Mouse (Mus musculus): Measurements from ENCODE around the gene Mei1.

Mei1 gene

DNA sequence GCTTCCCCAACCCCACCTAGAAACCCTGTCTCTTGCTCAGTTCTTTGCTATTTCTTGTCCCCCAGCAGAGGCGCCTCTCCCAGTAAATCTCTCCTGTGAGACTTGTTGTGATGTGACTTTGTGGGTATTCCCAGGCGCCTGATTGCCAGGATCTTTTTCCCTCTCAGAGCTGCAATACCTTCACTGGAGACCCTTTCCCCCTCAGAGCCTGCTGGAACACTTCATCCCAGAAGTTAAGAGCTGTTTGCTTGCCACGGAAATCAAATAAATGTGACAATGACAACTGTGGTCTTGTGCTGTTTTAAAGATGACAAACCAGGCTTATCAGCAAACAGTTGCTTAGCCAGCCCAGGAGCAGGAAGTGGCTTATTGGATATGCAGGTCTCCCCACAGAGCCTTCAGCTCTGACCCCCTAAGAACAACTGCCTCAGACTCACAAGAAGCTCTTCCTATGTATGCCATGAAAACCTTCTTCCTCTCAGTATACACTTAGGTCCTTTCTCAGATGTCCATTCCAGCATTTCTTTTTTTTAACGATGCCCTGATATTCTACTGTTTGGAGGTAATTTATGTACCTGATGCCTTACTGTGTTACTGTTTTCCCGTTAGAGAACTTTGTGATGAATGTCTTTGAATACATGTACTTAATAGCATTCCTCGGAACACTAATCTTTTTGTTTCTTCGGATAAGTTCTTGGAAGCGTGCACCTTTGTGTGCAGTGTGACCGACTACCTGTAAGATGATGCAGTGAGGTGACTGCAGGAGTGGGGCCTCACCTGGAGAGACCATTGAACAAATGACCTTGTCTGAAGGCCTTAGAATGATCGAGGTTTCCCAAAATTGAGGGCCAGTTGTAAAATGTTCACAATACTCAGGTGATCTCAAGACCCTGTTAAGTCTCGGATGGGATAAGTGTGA is 76.3 kb downstream of the Mei1 start:
- in situ Hi-C loops (cut with MboI; ENCODE audit: unreplicated experiment in 2 of 2): no loop called here

DNA sequence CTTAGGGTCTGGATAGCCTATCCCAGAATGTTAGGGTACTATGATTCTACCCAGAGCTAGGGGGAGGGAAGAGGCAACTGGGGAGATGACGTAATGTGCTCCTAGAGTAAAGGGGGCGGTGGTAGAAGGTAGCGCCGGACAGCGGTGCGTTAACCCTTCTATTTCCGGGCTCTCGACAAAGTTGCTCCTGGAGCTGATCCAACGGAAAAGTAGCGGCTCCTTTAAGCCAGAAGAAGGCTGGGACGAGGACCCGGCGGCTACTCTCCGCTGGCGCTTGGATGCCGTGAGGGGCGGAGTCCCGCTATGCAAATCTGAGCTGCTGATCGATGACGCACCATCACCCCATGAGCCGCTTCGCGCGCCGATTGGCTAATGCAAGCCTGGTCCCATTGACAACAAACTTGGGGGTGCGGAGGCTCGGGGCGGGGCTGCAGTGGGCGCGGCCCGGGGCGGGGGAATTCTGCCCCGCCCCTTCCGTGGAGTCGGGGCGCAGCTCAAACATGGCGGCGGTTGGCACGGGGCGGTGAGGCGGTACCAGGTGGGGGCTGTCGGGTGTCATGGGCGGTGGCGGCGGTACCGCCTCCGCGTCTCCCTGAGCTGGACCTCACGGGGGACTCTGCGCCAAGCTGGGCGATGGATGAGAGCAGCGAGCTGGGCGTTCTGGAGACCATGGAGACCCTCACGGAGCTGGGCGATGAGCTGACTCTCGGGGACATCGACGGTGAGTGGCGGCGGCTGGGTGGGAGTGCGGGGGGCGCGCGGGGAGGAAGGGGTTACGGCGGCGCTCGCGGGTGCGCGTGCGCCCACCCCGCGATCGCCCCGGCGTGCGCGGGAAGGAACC is 77.2 kb downstream of the Mei1 start, which contains the start of gene Srebf2:
Gene Srebf2, plus strand, starts transcription at position 412 of the 841 bp plus-strand sequence.
- in situ Hi-C loops (cut with MboI; ENCODE audit: unreplicated experiment in 2 of 2): no loop called here

DNA sequence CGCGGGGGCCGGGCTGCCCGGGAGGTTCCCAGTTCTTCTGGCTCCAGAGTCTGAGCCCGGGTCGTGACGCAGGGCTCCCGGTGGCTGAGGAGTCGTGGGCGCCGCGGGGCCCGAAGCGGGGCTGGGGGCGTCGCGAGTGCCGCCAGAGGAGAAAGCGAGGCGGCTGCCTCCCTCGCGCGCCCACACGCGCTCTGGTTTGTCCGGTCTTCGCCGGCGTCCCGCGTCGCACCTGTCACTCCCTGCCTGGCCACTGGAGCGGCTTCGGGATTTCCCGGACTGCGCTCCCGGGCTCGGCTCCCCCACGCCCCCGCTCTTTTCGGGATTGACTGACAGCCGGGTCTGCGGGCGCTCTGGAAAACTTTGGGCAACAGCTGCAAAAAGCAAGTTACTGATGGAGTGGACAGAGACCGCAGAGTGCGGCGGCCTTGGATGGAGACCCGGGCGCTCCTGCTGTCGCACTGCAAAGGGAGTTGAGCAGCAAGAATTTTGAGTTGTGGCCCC is 77.9 kb downstream of the Mei1 start:
- in situ Hi-C loops (cut with MboI; ENCODE audit: unreplicated experiment in 2 of 2): no loop called here

DNA sequence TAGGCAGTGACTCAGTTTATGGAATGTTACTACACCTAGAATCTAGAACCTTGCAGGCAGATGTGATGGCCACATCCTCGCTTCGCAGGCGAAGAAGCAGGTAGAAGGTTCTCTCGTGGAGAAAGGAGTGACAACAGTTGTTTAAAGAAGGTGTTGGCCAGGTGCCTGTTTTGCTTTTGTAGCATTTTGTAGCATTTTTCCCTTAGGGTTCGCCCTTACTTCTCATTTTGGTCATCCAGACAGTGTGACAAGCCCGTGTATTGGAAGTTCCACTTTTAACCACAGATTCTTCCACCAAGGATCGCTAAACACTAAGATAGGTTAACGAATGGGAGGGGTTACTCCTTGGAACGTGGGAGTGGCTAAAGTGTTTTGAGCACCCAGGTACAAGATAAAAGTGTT is 78.7 kb downstream of the Mei1 start:
- in situ Hi-C loops (cut with MboI; ENCODE audit: unreplicated experiment in 2 of 2): no loop called here

DNA sequence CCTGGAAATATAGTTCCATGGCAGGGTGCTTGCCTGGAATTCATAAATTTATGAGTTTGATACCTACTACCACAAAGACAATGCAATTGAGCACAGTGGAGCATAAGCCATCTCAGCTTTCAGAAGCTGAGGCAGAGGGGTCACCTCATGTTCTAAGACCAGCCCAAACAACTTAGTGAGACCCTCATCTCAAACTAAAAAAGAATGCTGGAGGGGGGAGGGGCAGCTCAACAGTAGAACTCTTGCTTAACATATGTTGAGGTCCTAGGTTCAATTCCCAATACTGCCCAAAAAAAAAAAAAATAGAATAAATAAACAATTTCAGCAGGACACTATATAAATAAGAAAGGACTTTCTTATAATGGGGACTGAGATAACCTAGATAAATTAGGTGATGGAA is 80.2 kb downstream of the Mei1 start:
- in situ Hi-C loops (cut with MboI; ENCODE audit: unreplicated experiment in 2 of 2): no loop called here

DNA sequence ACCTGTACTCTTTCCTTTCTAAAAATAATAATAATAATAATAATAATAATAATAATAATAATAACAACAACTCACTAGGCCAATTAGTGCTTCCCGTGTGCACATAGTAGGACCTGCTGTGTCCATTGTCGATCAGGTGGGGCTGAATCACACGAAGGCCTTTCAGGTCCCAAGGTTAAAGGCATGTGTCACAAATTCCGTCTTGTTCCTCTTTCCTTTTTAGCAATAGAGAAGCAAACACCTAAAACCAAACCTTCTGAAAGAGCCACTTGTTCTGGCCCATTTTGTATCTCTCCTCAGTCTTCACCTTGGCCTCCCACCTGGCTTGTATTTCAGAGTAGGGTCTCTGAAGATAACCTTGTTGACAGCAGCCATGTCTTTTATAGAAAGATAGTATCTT is 81.4 kb downstream of the Mei1 start:
- in situ Hi-C loops (cut with MboI; ENCODE audit: unreplicated experiment in 2 of 2): no loop called here

DNA sequence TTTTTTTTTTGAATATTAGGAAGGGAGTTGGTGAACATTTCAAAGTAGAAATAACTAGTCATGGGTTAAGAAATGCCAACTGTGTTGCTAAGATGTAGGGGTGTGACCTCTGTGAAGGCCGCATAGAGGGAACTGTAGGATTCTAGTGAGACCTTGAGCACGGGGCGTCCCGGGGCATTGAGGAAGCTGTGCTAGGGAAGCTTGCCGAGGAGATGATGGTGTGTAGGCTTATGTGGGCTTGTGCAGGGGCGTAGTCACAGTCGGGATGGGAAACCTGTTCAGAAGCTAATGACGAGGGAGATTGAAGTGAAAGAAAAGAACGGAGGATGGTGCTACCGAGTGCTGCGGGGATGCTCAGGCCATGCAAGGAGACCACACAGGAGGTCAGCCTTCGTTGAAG is 82.2 kb downstream of the Mei1 start:
- in situ Hi-C loops (cut with MboI; ENCODE audit: unreplicated experiment in 2 of 2): no loop called here

DNA sequence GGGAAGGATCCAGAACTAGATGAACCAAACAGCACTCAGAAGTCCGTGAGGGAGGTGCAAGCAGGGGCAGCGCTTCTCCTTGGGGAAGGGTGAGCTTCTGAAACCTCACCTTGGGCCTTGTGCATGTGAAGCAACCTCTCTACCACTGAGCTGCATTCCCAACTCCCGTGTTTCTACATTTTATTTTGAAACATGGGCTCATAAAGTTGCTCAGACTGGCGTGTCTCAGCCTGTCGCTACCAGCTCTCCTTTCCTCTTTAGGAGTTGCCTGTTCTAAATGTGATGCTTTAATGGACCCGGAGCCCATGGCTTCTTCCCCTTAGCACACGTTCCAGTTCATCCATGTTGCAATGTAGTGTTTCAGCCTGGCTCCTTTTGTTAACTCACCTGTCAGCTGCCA is 82.6 kb downstream of the Mei1 start:
- in situ Hi-C loops (cut with MboI; ENCODE audit: unreplicated experiment in 2 of 2): no loop called here

DNA sequence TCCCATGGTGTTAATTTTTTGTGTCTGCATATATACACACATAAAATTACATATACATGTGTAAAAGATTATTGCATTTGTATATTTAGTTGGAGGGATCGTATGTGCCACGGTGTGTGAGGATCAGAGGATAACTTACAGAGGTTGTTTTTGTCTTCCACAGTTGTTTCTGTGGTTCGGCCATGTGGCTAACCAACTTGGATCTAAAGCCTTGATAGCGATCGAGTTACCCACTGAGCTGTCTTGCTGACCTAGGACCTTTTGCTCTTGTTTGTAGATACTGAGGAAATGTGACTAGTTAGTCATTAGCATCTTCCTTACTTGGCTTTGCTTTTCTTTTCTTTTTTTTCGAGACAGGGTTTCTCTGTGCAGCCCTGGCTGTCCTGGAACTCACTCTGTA is 86.5 kb downstream of the Mei1 start:
- in situ Hi-C loops (cut with MboI; ENCODE audit: unreplicated experiment in 2 of 2): no loop called here

DNA sequence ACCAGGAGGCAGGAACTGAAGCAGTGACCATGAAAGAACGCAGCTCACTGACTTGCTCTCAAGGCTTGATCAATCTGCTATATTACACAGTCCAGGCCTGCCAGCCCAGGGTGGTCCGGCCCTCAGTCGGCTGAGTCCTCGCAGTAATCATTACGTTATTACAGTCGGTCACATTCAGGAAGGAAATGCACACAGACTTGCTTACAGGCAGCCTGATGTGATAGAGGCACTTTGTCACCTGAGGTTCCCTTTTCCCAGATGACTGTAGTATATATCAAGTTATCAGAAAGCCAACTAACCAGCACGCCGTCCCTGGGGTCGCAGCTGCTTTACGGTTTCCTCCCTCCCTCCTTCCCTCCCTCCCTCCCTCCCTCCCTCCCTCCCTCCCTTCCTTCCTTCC is 87.1 kb downstream of the Mei1 start:
- in situ Hi-C loops (cut with MboI; ENCODE audit: unreplicated experiment in 2 of 2): no loop called here

DNA sequence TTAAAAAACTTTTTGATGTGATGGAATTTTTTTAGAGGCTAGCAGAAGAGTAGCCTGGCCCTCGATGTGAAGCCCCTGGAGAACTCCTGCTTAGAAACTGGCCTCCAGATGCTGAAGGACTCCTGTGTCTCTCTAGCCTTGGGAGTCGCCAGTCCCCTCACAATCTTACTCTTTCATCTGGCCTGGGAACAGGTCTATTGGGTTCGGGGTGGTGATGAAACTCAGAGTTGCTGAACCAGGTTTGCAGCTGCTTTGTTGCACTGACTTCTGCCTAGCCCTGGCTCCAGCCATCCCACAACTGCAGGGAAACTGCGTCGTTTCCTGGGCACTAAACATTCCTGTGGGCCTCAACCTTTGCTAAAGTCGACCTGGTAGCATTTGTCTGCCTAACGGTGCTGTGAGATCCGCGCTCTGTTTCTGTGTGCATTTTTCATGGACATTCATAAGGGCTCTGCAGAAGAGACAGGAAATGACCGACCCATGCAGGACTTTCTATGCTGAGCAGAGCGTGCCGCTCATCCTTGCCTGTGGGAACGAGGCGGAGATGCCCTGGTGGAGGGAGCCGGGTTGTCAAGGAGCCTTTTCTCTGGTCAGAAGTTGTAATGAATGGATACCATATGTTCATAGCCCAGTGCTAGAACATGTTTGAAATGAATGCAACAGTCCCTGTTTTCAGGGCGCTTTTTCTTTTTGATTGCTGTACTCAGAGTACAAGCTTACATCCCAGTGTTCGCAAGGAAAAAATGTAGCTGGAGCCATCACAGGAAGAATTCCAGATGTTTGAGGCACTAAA is 88.6 kb downstream of the Mei1 start:
- in situ Hi-C loops (cut with MboI; ENCODE audit: unreplicated experiment in 2 of 2): no loop called here

DNA sequence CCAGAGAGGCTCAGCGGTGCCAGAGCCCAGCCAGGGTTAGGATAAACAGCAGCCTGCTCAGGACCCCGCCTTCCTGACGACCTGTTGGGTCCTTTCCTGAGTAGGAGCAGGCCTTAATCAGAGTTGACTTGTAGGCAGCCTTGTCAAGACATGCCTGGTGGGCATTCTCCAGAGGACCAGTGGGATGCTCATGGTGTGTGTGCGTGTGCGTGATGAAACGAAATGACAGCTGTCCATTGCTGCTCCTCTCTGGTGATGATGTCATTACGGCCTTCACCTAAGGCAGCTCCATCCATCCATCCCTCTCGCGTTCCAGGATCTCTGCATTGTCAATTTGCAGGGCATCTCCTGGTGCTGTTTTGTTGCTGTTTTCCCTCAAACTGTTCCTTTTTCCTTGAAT is 89.7 kb downstream of the Mei1 start:
- in situ Hi-C loops (cut with MboI; ENCODE audit: unreplicated experiment in 2 of 2): no loop called here

DNA sequence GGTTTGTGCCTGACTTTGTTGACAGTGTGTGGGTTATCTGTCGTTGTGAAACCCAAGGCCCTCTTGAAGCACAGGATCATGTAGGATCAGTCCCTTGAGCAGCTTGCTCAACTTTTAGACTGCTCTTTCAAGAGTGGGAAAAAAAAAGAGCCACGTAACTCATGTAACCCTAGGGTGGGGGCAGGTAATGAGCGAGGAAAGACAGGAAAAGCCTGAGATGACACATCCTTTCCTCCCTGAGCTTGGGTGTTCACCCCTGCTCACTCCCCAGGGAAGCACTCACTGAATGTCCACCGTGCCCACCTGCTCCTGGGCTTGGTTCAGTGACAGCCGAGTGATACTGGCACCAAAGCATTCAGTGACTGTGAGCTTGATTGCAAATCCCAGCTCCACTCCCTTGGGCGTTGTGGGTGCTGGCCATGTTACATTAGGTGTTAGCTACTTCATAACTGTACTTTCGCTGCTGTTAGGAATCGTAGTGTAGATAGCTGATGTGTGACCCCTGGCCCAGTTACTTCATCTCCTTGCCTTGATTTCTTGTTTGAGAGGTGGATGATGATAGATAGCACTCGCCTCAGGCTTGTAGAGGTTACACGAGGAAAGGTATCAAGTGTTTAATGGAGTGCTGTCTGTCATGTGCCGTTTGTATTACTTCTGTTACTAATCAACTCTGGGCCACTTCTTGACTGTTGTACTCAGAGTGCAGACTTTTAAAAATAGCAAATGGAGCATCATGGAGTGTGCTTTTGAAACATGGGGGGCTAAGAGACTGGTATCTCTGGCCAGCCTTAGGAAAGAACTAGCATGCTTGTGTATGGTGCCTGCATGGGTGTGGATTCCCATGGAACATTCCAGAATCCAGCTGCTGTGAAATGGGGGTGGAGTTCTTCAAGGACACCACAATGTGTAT is 91.2 kb downstream of the Mei1 start:
- in situ Hi-C loops (cut with MboI; ENCODE audit: unreplicated experiment in 2 of 2): no loop called here

DNA sequence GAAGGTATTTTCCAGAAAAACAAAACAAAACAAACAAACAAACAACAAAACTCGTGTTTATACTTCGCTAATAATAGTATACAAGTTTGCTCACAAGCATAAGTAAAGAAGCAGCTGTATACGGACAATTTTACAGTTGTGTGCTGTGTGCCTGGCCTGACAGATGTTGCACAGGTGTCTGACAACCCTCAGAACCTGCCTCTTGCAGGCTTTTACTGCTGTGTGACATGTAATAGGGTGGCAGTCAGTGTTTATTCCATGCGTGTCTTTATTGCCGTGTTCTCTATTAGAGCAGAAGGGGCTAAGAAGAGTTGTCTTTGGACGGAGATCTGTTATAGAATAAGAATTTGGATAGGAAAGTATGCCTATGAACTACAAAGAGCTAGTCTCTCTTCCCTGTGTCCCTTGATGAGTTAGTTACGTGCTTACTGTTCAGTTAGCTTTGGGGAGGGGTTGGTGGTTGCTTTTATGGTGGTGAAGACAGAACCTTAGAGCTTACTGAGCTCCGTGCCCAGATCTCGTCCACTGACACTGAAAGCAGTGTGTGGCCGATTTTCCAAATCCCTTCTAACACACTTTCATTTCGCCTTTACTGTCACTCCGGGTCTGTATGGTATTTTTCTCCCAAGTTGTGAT is 92.3 kb downstream of the Mei1 start:
- in situ Hi-C loops (cut with MboI; ENCODE audit: unreplicated experiment in 2 of 2): no loop called here

DNA sequence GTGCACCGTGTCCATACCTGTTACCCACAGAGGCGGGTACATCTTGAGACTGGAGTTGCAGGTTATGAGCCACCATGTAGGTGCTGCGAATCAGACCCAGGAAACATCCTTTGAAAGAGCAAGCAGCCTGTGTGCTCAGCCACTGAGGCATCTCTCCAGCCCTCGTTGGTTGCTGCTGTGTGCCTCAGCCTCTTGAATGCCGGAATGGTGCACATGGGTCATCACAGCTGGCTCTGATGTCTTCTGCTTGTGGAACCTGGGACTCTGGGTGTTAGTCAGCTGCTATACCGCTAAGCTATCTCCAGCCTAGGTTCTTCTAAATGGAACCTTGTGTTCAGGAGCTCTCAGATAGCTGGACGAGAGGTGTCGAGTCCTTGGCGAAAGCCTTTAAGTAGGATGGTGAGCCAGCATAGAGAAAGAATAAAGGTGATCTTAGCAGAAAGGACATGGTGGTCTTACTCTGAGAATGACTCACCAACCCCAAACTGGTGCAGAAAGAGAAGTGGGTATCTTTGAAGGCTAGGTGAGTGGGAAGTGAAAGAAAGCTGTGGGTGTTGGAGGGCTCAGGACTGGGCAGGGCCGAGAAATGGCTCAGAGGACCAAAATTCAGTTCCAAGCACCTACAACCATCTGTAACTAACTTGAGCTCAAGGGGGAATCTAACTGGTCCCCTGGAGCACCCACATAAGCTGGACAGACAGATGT is 93.7 kb downstream of the Mei1 start:
- in situ Hi-C loops (cut with MboI; ENCODE audit: unreplicated experiment in 2 of 2): no loop called here

DNA sequence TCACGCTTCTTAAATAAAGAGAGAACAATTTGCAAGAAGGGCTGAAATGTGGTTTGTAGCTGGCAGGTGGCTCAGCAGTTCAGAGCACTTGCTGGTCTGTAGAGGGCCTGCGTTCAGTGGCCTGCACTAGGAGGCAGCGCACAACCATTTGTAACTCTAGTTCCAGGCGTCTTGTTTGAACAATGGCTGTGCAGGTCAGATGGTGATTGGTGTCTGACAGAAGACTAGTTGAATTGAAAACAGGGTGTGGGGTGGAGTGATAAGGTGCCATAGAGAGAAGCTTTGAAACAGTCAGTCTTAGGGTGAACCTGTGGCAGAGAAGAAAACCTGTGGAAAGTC is 94.2 kb downstream of the Mei1 start:
- in situ Hi-C loops (cut with MboI; ENCODE audit: unreplicated experiment in 2 of 2): no loop called here

DNA sequence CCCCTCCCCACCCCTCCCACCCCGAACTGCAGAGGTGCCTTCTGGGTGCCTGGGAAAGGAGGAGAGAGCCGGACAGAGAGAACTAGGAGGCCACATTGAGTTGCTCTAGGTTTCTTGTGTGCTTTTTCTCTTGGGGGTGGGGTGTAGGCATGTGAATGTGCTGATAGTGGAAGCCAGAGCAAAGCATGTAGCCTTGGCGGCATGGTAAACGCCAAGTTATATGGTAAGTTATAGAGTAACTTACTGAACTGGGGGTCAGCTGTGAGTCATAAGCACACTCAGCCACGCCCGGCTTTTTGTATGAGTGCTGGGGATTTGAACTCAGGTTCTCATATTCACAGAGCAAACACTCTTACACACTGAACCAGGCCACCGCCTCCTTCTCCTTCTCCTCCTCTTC is 94.7 kb downstream of the Mei1 start:
- in situ Hi-C loops (cut with MboI; ENCODE audit: unreplicated experiment in 2 of 2): no loop called here

DNA sequence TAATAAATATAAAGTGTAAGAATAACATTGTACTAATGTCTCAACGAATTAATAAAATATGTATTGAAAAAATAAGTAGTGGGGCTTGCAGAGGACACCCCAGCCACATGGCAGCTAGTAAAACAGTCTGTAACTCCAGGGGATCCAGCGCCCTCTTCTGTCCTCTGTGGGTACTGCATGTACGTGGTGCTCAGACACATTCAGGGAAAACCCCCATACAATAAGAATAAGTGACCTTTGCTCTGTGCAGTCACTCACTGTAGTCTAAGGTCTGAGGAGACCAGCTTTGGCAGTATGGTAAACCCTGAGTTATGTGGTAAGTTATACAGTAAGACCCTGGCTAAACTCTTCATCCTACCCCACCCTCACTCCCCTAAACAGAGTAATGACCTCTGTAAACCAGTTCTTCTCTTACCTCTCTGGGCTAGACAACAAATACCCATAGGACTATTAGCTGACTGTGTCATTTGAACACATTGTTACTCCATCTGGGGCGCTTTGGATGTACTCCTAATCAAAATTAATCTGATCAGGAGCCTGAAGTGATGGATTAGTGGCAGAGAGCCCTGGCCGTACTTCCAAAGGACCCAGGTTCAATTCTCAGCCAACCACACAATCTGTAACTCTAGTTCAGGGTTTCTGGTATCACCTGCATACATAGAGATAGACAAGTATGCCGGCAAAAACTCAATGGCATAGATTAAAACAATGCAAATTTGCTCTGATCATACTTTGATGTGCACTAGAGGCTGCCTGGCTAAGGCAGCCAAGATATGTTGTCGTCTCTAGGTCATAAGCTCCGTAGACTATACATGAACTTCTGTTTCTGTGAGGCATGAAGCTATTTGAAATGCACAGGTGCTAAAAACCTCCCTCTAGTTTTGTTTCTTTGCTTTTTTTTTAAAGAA is 95.8 kb downstream of the Mei1 start:
- in situ Hi-C loops (cut with MboI; ENCODE audit: unreplicated experiment in 2 of 2): no loop called here

Measured in v-Abl transformed pro-B cells (cell line).